Mouse (Mus musculus) layer of hippocampus, postnatal 14 days (tissue): Measurements from ENCODE around the gene Large1. TPM values are rescaled to one million over a fixed set of nuclear protein-coding genes. Genes with fewer than 3 reads are reported as not detected.
"Not testable (repeated sequence)": the region's sequence is repeated elsewhere in the genome, so short reads cannot be mapped to it uniquely, and the experiment has no call there.

ENCODE experiments used
- DNase-seq, 2 experiments: peaks; one replicate each; pipeline ENCODE4 v3.0.0; 2021 to 2022; ENCODE audit warnings: low spot score in 2 of 2, mixed read lengths in 1 of 2
- total RNA-seq, 2 experiments: library from RNA; stranded (reverse); gene quantifications; 2 replicates each; pipeline ENCODE4 v1.2.3; 2021

Large1 gene
- total RNA-seq, 2 experiments from 2014 or later: 146 to 155 TPM

DNA sequence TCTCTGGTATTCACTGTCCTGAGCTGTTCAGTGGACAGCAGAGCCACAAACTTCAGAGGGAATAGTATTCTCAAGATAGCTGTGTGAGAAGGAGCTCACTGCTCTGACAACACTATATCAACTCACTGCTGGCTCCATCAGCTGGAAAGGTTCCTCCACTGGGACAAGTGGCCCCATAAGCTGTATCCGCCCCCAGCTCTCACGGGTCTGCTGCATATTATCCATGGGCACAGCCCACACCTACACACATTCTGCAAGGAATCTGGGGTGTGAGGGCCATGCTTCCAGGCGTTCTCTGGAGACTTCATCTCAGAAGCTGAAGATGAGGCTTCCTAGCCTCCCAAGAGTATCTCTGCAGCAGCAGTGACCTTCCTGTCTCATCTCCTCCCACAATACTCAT, 50.4 kb downstream of the Large1 start:
- no peak for DNase-seq

DNA sequence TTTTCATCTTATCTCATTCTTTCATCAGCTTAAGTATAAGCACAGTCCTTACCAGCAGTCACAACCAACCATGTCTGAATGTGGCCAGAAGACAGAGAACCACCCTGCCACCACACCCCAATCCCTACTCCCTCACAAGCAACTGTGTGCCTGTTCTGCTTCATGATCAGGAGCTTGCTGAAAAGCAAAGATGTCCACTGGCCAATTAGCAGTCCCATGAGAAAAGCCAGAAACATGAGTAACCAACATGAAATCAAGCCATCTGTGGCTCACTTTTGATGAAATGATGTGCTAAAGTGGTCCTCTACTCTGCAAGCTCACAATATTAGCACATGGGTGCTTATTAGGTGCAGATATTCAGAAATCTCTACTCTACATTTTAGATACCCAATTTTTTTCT, 57.8 kb downstream of the Large1 start:
- no peak for DNase-seq

DNA sequence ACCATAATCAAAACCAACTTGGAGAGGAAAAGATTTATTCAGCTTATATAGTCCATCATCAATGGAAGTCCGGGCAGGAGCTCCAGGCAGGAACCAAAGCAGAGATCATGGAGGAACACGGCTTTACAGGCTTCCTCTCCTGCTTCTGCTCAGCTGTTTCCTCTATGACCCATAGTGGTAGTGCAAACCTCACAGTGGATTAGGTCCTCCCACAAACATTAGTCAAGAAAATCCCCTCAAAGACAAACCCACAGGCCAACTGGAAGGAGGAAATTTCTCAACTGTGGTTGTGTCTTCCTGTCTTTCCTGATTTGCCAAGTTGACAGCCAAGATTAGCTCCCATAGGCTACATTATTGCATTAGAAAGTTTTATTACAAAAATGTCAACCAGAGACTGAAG, 59.7 kb downstream of the Large1 start:
- no peak for DNase-seq

DNA sequence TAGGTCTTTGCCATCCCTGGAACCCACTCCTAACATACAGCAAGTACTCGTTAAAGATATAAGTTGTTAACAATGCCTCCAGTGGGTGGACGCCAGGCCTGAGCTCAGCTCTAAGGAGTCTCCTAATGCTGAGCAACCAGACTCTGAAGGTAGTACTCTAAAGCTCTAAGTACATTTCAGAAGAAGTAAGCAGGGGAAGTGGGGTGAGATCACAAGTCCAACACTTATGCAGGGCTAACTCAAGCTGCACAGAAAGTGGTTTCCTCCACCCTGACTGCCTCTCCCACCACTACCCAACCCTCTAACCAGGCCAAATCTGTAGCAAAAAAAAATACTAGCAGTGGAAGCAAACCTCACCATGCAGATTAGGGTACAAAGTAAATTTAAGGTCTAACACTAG, 61.7 kb downstream of the Large1 start:
- no peak for DNase-seq

DNA sequence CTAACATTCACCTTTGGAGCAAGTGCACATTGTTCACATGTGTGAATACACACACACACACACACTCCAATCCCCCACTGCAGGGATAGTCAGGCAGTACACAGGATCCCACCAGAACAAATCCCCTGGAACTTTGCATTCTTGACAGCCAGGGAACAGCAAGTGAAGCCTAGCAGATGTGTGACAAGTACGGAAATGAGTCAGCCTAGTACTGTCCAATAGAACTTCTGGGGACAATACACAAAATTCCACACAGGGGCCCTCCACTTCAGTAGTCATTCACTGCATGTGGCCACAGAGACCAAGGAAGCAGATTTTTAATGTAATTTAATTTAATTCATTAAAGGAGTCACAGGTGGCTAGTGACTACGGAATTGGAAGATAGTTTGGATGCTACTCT, 62.7 kb downstream of the Large1 start:
- DNase-seq: no peak

DNA sequence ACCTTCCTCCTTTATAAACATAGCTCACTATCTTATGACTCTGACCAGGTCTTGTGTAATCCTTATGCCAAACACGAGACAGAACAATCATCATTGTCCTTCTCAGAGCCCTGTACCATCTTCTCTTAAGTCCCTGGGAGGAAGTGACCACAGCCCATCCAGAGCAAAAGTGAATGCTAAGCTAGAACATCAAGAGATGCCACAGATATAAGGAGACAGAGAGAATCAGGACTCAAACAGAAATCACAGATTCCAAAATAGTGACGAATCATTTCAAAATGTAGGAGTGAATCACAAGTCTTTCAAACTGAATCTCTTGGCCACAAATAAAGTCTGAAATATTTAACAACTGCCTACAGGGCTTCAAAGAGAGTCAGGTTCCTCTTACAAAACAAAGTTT, 63.5 kb downstream of the Large1 start:
- DNase-seq: no peak

DNA sequence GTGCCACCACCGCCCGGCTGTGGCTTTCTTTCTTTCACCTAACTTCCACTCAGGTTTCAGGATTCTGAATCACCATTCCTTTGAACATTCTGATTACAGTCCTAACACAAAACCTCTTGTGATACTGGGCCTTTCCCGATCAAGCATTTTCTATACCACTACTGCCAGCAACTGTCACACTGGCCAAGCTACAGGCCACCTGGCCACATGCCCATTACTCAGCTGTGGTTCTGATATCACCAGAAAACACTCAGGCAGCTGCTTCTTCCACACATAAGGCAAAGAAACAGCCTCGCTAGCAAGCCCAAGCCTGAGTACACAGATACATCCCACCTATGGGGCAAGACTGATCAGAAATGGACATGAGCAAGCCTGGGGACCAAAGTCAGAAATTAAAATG, 71.3 kb downstream of the Large1 start:
- DNase-seq: no peak

DNA sequence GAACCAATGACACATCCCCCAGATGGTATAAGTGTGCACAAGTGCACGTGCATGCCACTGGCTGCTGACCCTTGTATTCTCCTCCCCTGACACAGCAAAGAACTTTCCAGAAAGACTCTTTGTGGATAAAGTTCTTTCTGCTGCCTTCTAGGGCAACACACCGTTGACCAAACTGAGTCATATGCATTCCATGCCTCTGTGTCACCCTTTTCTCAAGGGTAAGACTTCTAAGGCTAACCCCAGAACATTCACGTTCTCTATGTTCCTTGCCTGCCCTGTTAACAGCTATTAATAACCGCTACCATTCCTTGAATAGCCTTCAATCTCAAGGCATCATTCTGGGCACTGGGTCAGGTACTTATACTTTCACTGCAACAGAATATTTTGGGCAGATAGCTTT, 77.3 kb downstream of the Large1 start:
- DNase-seq: no peak

DNA sequence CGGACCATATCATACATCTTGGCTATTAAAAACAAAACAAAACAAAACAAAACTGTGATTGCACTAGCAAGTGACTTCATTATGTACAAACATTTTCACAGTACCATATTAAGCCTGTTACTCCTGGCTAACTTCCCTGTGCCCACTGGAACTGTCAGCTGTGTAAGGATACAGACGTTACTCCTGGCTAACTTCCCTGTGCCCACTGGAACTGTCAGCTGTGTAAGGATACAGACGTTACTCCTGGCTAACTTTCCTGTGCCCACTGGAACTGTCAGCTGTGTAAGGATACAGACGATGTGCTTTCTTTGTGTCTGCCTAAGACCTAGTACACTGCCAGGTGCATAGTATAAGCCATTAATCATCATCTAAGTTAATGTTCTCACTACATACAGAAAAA, 77.9 kb downstream of the Large1 start:
- not testable (repeated sequence) for DNase-seq

DNA sequence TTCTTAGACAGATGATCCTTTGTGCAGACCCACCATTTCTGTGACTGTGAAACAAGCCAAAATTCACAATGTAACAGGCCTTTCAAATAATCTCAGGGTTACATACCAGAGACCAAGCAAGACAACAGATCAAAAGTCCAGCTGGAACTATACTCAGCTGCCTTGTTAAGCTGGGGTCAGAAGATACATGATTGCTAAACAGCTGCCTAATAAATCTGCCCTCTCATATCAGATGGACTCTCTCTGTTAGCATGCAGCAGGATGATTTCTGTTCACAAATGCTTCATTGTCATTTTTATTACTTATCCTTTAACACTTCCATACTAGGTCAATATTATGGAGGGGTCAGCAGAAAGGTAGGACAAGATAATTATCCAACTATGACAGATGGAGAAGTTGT, 80.2 kb downstream of the Large1 start:
- no peak for DNase-seq

DNA sequence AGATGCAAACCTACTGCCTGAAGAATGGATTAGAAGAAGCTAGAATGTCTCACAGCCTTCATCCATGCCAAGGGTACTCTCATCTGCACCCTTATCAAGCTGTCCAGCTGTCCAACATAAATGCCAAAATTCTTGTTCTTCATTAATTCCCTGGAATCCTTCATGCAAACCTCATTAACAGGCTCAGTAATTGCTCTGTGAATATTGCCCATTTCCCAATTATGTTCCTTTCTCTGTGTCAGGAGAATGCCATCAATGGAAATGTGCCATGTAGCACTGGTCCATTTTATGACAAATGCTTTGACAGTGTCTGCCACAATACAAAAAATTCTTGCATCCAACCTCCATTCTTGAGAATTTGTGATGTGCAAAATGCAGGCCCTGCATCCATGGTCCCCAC, 82.3 kb downstream of the Large1 start:
- no peak for DNase-seq

DNA sequence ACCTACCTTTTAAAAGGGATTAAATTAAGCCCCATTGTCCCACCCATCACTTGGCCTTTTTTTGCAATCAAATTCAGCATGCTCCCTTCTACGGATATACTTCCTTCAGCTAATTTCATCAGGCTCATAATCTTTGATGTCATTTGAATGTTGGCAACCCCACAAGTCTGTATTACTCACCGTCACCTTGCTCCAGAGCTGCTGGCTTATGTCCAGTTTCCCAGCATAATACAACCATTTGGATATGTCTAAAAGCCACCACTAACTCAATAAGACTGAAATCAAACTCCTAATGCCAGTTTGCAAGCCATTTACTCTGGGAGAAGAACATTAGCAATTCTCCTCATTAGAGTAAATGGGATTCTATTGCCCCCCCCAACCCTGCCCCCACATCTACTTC, 95.4 kb downstream of the Large1 start:
- DNase-seq: no peak

DNA sequence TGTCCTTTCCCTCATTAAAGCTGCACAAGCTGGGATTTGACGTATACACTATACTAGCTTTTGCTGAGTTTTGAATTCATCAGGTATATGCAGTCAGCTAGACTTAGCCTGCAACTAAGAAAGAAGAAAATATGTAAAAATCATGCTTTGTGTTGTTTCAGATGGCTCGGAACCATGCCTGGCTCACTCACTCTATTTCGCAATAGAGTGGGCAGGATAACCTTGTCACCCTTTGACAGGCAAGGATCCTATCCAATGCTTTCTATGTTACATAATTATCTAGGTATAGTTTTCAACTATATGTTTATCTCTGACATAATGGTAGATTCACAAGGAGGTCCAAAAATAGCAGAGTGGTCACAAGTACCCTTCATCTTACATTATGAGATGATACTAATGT, 109.2 kb downstream of the Large1 start:
- DNase-seq: no peak

DNA sequence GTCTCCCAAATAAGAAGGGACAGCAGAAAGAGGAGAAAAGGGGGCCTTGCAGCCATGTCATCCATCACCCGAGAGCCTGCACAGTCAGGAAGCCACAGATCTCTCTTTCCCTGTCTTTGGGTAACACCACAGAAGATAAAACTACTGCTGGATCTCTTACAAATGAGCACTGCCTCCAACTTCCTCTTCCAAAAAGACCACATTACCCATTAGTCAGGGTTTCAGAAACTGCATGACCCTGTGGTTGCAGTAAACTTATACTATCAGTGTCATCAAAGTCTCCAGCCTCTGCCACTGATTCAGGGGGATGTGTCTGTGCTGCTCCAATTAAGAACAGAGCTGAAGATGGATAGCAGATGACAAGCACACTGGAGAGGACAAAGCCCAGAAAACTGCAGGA, 111.3 kb downstream of the Large1 start:
- no peak for DNase-seq

DNA sequence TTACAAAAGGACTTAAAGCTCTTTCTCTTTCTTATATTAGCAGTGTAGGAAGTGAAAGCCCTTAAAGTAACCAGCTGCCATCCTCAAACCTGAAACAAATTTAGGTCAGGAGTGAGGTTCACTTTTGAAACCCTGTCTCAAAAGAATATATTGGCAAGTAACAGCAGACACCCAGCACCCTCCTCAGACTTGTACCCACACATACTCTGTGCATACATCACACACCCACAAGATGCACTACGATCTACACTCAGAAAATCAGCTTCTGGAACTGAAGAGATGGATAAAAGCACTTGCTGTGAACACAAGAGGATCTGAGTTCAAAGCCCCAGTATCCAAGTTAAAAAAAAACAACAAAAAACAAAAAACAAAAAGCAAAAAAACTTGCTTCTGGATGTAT, 119.1 kb downstream of the Large1 start:
- DNase-seq: no peak

DNA sequence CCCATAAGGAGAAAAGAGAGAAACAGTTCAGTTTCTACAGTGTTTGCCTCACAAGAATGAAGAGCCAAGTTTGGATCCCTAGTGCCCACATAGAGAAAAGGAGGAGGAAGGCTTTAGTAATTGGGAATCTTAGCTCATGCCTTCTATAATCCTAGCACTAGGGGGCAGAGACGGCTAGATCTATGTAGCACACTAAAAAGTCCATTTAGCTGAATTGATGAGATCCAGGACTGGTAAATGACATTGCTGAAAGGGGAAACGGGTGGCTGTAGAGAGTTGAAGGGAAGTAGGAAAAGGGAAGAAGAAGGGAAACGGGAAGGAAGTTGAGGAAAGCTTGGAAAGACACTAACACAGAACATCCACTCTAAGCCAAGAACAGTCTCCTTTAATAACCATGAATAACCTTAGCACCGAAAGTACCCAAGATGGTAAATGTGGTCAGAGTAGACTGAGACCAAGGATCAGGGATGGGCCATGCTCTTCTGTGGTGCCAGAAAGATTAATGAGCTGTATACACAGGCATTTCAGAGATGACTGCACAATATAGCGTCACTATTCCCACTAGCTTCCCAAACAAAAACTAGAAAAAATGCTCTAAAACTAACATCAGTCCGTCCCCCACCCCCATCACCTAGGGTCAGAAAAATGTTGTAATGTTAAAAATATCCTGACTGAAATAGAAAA, 119.8 kb downstream of the Large1 start:
- peak in 1 of 2 experiments; percentile 80 for DNase-seq

DNA sequence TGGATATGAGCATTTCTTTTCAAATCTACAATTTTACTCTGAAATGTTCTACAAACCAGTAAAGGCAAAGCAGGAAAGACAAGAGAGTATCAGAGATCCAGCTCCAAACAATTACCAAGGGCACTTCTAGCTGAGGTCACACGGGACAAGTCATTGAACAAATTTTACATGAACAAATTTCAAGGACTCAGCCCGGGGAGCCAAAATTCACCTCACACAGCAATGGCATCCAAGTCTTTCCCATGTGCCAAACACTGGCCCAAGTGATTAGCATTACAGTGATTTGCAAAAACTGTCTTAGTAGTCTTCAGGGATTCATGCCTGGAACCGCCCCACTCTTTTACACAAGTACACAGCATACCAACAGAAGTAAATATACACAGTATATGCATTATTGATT, 126.5 kb downstream of the Large1 start:
- no peak for DNase-seq

DNA sequence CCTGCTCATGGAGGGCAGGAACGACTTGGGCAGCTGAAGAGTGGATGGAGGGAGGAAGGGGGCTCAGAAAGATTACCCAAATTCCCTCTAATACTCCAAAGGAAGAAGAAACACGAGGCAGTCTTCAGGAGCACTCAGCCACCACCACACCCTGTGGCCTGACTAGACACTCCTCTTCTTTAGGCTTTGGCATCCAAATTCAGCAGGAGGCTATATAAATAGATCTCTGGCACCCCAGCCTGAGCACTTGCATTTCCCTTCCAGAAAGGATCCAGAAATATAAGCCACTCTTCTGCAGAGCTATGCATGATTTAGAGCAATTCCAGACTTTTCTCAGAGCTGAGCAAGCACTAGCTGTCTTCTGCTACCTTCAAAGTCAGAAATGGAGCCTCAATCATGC, 127.7 kb downstream of the Large1 start:
- no peak for DNase-seq

DNA sequence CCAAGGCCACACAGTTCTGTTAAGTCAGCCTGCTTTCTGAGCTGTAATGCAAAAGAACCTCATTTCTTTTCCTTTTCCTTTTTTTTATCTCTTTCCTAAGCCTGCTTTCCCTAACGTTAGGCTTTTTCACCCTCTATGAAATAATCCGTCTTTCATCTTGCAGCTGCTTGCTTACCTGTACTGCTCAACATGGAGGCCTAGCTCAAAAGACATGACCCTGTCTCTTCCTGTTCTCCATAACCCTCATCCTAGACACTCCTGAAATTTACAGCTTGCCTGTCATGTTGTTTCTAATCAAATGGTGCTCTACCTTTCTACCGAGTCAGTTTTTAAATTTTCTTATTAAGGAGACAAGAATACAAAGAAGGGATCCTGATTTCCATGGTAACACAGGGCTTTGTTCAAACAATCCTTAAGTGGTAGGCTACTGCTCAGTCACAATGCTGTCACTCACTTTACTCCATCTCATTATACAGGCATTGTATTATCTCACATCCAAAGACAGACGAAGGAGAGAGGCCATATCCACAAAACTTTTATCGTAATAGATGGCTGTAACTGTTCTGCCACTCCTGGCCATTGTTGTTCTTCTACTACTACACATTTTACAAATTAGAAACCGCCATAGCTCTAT, 134.0 kb downstream of the Large1 start:
- DNase-seq: no peak

DNA sequence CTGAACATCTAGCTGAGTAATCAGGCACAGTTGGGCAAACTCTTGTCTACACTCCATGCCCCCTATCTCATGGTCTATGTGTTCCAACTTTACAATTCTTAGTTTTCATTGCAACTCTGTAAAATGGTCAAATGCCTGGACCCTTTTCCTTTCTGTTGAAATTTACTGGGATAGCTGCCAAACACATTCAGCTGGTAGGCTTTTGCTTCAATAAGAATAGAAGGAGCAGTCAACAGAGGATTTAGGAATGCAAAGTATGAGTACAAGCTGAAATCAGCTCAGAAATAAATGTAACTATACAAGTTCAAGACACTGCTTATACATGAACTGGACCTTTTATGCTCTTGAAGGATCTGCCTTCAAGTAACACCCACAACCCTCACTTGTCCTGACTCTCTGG, 146.5 kb downstream of the Large1 start:
- peak in 1 of 2 experiments; percentile 18 for DNase-seq

DNA sequence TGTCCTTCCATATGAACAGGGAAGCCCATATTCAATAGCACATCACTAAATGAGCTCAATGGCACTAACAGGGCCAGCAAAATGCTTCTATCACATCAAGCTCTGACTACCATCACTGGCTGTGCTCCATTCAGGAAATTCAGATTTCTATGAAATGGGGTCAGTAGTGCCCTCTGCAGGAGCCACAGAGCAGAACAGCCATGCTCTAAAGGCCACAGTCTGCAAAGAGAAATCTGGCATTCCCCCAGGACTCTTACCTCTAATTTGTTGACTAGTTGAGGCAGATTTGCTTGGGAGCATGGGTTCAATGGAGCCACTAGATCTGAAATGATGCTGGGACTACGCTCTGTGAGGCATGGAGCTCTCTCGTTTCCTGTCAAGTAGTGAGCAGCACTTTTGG, 151.5 kb downstream of the Large1 start:
- no peak for DNase-seq

DNA sequence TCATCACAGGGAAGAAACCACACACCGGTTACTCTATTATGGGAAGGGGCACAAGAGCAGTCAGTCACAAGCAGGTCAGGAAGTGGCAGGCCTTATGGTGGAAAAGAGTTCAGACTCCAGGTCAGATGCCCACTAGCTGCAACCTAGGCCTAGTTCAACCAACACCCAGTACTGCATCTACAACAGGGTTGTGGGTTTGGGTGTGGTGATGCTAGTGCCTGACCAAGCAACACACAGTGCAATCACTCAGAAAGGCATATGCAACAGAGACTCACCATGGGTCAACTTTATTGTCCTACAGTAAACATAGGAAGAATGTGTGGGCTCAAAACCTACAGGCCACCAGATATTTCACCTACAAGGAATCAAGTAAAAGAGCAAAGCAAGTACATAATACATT, 155.6 kb downstream of the Large1 start:
- no peak for DNase-seq

DNA sequence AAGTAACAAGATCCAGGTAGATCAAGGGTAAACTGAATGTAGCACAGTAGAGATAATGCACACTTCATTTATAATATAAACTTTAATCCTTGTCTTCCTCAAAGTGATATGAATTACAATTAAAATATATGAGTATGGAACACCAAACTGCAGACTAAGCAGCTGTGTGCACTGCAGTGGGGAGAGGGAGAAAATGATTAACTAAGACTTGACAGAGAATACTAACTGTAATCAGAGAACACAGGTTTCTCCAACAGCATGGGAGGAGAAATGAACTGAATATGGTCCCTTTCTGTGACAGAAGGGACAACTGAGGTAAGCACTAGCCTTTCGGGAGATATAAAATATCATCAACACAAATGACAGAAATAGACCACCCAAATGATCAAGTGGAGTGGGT, 164.7 kb downstream of the Large1 start:
- no peak for DNase-seq
